Mouse (Mus musculus): ENCODE measurements around the gene Trpc3. TPM values are rescaled to one million over a fixed set of nuclear protein-coding genes. Genes with fewer than 3 reads are reported as not detected.

Gene Trpc3
- polyA plus RNA-seq, 1 experiment from 2014 or later: 9.2 TPM

Other genes starting within 250 kb of the Trpc3 start
- gene Anxa5, start 214.3 kb downstream of the Trpc3 start, polyA plus RNA-seq (2014; fragmentation: Nextera tagmentation; extraction: Ambion mirVana): 224 and 244 TPM in 2 replicates
- gene 1810062G17Rik, start 214.2 kb downstream of the Trpc3 start, polyA plus RNA-seq (2014; fragmentation: Nextera tagmentation; extraction: Ambion mirVana): 1.8 and 2.1 TPM in 2 replicates
- gene Gm11549, start 168.4 kb downstream of the Trpc3 start, polyA plus RNA-seq (2014; fragmentation: Nextera tagmentation; extraction: Ambion mirVana): not detected in 2 replicates
- gene Exosc9, start 137.6 kb downstream of the Trpc3 start, polyA plus RNA-seq (2014; fragmentation: Nextera tagmentation; extraction: Ambion mirVana): 69.1 and 77.0 TPM in 2 replicates
- 201 and 230 TPM in 2 replicates for gene Ccna2, start 118.0 kb downstream of the Trpc3 start, polyA plus RNA-seq (2014; fragmentation: Nextera tagmentation; extraction: Ambion mirVana)
- gene Bbs7, start 76.7 kb downstream of the Trpc3 start, polyA plus RNA-seq (2014; fragmentation: Nextera tagmentation; extraction: Ambion mirVana): 9.9 and 15.6 TPM in 2 replicates
- gene 4932438A13Rik, start 172.9 kb upstream of the Trpc3 start, polyA plus RNA-seq (2014; fragmentation: Nextera tagmentation; extraction: Ambion mirVana): 34.8 and 55.3 TPM in 2 replicates